Comparison of ENCODE assay signal across 10 mouse cellular contexts in the genomic region with DNA sequence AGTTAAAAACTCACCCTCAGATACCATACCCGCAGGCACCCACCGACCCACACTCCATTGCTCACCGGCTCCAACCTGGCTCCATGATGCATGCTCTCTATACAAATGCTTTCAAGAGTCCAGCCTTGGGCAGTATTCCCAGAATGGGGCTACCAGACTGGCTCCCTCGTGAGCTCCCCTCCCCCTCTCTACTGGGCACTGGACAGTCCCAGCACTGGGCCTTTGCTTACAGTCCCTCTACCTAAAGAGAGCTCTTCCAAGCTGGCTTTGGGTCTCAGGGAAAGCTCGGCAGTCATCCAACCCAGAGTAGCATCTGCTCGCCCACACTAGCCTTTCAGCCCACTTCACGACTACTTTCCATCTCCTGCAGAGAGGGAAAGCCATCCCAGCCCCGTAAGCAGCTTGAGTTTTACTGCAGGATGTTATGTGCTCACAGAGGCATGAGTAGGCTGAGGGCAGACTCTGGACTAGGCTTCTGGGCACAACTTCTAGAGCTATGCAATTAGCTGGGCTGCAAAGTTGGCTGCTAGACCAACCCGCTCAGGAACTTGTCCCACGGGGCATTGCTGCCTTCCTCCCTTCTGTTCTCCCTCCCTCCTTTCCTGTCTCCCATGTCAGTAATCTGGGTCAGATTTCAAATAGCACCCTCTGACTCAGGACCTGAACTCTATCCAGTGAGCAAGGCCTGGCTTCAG. TPM values are rescaled to one million over a fixed set of nuclear protein-coding genes. Genes with fewer than 3 reads are reported as not detected.
DNase-seq lines count a peak whose midpoint lies in the region; ATAC-seq and TF ChIP-seq lines count a peak whose summit lies in the region.
"Had no signal": no experiment of that assay in that cellular context is flagged by ENCODE, and none has a peak within 500 bp of the region (broad histone marks: within the 10 kb centered on the region; RNA-seq: fewer than 3 reads in every experiment).

No protein-coding gene starts in this region.

- no peaks in the 10 kb centered on the region for H3K27me3 ChIP-seq in midbrain, embryonic 13.5 days
- no peaks in the 10 kb centered on the region for H3K27me3 ChIP-seq in thymus, adult 2 months (ENCODE audit: control insufficient read depth, insufficient read depth, low read length)
- H3K27me3 ChIP-seq: lung, embryonic 15.5 days had no signal

- no peaks in the 10 kb centered on the region for H3K9me3 ChIP-seq in midbrain, embryonic 13.5 days
- H3K9me3 ChIP-seq: lung, embryonic 15.5 days had no signal

- H3K27ac ChIP-seq in midbrain, embryonic 13.5 days = no peak overlapping the region
- no peak overlapping the region for H3K27ac ChIP-seq in thymus, adult 2 months (ENCODE audit: control insufficient read depth, insufficient read depth, low read length)
- H3K27ac ChIP-seq: lung, embryonic 15.5 days had no signal

- H3K4me3 ChIP-seq in lung, adult 2 months (replicated peaks; ENCODE audit: extremely low read depth, low read depth, low read length) = no peak overlapping the region
- no peak overlapping the region for H3K4me3 ChIP-seq in midbrain, embryonic 13.5 days (replicated peaks)
- no peak overlapping the region for H3K4me3 ChIP-seq in thymus, adult 2 months (ENCODE audit: control insufficient read depth, insufficient read depth, low read length)
- H3K4me3 ChIP-seq: lung, embryonic 15.5 days had no signal

- no peaks in the 10 kb centered on the region for H3K36me3 ChIP-seq in midbrain, embryonic 13.5 days
- H3K36me3 ChIP-seq in thymus, adult 2 months (ENCODE audit: control insufficient read depth, insufficient read depth, low read length) = no peaks in the 10 kb centered on the region
- H3K36me3 ChIP-seq: lung, embryonic 15.5 days had no signal

- no peak for ATAC-seq in midbrain, embryonic 13.5 days

- no peak for TF ChIP-seq CTCF in lung, adult 2 months (IDR thresholded peaks at IDR 0.05; ENCODE audit: insufficient read depth, low read length)
- TF ChIP-seq CTCF in thymus, adult 2 months (IDR thresholded peaks at IDR 0.05; ENCODE audit: borderline replicate concordance, control insufficient read depth, extremely low read depth, insufficient read depth, low read length, poor library complexity) = no peak

- peak; percentile 80 for DNase-seq in gastrocnemius, adult 18-20 months (ENCODE audit: low spot score)
- DNase-seq in gastrocnemius, postnatal 10 days = no peak
- DNase-seq in lung, adult 18-20 months = peak; percentile 42 to 52
- DNase-seq in lung, adult 2 months = no peak
- DNase-seq in left cerebral cortex, postnatal 25 days (ENCODE audit: low spot score in 2 of 2) = peak; percentile 62 to 91
- peak; percentile 72 for DNase-seq in skeletal muscle tissue, adult 2 months (ENCODE audit: low read depth, low spot score)
- DNase-seq in thymus, adult 2 months = no peak

- no peak overlapping the region for H3K9ac ChIP-seq in midbrain, embryonic 13.5 days (replicated peaks)
- H3K9ac ChIP-seq: lung, embryonic 15.5 days had no signal

- intact Hi-C loops in left cerebral cortex, postnatal 25 days (cut with DNase I) = no loop called here

- peaks cover 11% of the 10 kb centered on the region for H3K4me1 ChIP-seq in lung, adult 2 months (ENCODE audit: control insufficient read depth, insufficient read depth, low read length)
- H3K4me1 ChIP-seq in midbrain, embryonic 13.5 days (replicated peaks) = peaks cover 13% of the 10 kb centered on the region; the same call in 1 of the 2 replicates
- peaks cover 3% of the 10 kb centered on the region; the same call in 1 of the 2 replicates for H3K4me1 ChIP-seq in thymus, adult 2 months (replicated peaks; ENCODE audit: control insufficient read depth, insufficient read depth, low read length)

- no peak for TF ChIP-seq POLR2A in lung, adult 2 months (IDR thresholded peaks at IDR 0.05; ENCODE audit: borderline replicate concordance, extremely low read depth, low read depth, low read length)
- TF ChIP-seq POLR2A in thymus, adult 2 months (IDR thresholded peaks at IDR 0.05; ENCODE audit: control insufficient read depth, extremely low read depth, insufficient read depth, low read length, poor library complexity) = no peak

- 71% methylated on average over 10 of the region's 10 CpGs for WGBS in lung, adult 2 months
- 85% methylated on average over 10 of the region's 10 CpGs for WGBS in midbrain, embryonic 13.5 days
- 86% methylated on average over 10 of the region's 10 CpGs for WGBS in thymus, adult 2 months

- no peak overlapping the region for H3K4me2 ChIP-seq in midbrain, embryonic 13.5 days (replicated peaks)
- H3K4me2 ChIP-seq: lung, embryonic 15.5 days had no signal

RNA-seq across cellular contexts. Expression of gene Spon2, which starts 2.2 kb away (rescaled TPM):
- total RNA-seq in gastrocnemius, adult 18-20 months (2021) = 1 to 10 TPM; 1.5 to 1.6 TPM
- 10 to 100 TPM; 10.7 to 19.1 TPM for total RNA-seq in gastrocnemius, postnatal 10 days (2021)
- 27.3 and 47.8 TPM in 2 replicates for polyA plus RNA-seq in lung, adult 2 months (2012; rRNA removed)
- under 1 TPM; 0.57 to 0.64 TPM for total RNA-seq in left cerebral cortex, postnatal 25 days (2021)
- polyA plus RNA-seq in midbrain, embryonic 13.5 days (2015; fragmentation: Nextera tagmentation; extraction: Ambion mirVana) = 1.1 and 1.9 TPM in 2 replicates
- 8.0 and 10.5 TPM in 2 replicates for polyA plus RNA-seq in thymus, adult 2 months (2012; rRNA removed)
- total RNA-seq: neutrophil, adult 5-6 weeks had no signal

RNA-seq across cellular contexts. Expression of gene Ctbp1, which starts 54.3 kb away (rescaled TPM):
- 100 to 1,000 TPM; 211 to 229 TPM for total RNA-seq in gastrocnemius, adult 18-20 months (2021)
- 100 to 1,000 TPM; 206 to 216 TPM for total RNA-seq in gastrocnemius, postnatal 10 days (2021)
- polyA plus RNA-seq in lung, adult 2 months (2012; rRNA removed) = 304 and 332 TPM in 2 replicates
- total RNA-seq in left cerebral cortex, postnatal 25 days (2021) = 100 to 1,000 TPM; 281 to 299 TPM
- 527 and 571 TPM in 2 replicates for polyA plus RNA-seq in midbrain, embryonic 13.5 days (2015; fragmentation: Nextera tagmentation; extraction: Ambion mirVana)
- 565 and 568 TPM in 2 replicates for polyA plus RNA-seq in thymus, adult 2 months (2012; rRNA removed)

Comparison
In these comparisons a context has a peak if more than half of its experiments do, and no peak if none do; other contexts are left out.
1. DNase-seq: peak in gastrocnemius, adult 18-20 months (single experiment), lung, adult 18-20 months (2 of 2), left cerebral cortex, postnatal 25 days (2 of 2) and skeletal muscle tissue, adult 2 months (single experiment); none in gastrocnemius, postnatal 10 days (single experiment), lung, adult 2 months (single experiment) and thymus, adult 2 months (single experiment).
2. RNA of gene Spon2, which starts 2.2 kb away (total RNA-seq): 10.7 to 19.1 TPM in gastrocnemius, postnatal 10 days; 1.5 to 1.6 TPM in gastrocnemius, adult 18-20 months and 0.57 to 0.64 TPM in left cerebral cortex, postnatal 25 days; every median in the first group is over 4 times any median in the second.